Mouse (Mus musculus): ENCODE data around the gene Gm10277. TPM values are rescaled to one million over a fixed set of nuclear protein-coding genes. Genes with fewer than 3 reads are reported as not detected.

The Gm10277 gene
- total RNA-seq (2023) = not detected in 4 replicates

GRCm38 (mm10) chr11:77787707-77788106 lies at the start of gene Gm10277:
Gene Gm10277, minus strand, starts transcription at chr11:77787747.

GRCm38 (mm10) chr11:77762783-77763672 lies 24.5 kb downstream of the Gm10277 start, which contains the start of gene Myo18a:
Gene Myo18a, plus strand, starts transcription at chr11:77763246.

Other genes starting within 250 kb of the Gm10277 start
- gene Taok1, start 179.9 kb downstream of the Gm10277 start, total RNA-seq (2023) = 47.0 to 47.6 TPM (median 47.4 TPM) in 4 replicates
- gene Nufip2, start 101.6 kb downstream of the Gm10277 start, total RNA-seq (2023) = 103 to 110 TPM (median 108 TPM) in 4 replicates
- gene Cryba1, start 62.5 kb downstream of the Gm10277 start, total RNA-seq (2023) = not detected in 4 replicates
- gene Myo18a, start 24.5 kb downstream of the Gm10277 start, total RNA-seq (2023) = 112 to 134 TPM (median 121 TPM) in 4 replicates
- 0.66 to 1.2 TPM in 2 of 4 replicates, not detected in the others for gene Pipox, start 106.3 kb upstream of the Gm10277 start, total RNA-seq (2023)
- gene Sez6, start 143.1 kb upstream of the Gm10277 start, total RNA-seq (2023) = not detected in 4 replicates
- 162 to 186 TPM (median 167 TPM) in 4 replicates for gene Phf12, start 195.0 kb upstream of the Gm10277 start, total RNA-seq (2023)
- 0.63 to 0.98 TPM (median 0.91 TPM) in 4 replicates for gene Dhrs13, start 244.5 kb upstream of the Gm10277 start, total RNA-seq (2023)